Mouse (Mus musculus) heart, embryonic 14.5 days (tissue): Measurements from ENCODE around the gene Polr3b. TPM values are rescaled to one million over a fixed set of nuclear protein-coding genes. Genes with fewer than 3 reads are reported as not detected.
A peak's percentile ranks its signal among the peaks of the same experiment; 100 is the strongest.

Experiments
- ATAC-seq: fragments of 200-750 bp; cut with Nextera tagmentation; 2 replicates; pipeline ENCODE4 v1.8.0; 2017; ENCODE audit warnings: low read depth, moderate TSS enrichment; ENCODE audit not compliant: insufficient number of reproducible peaks, insufficient read depth, low FRiP score
- H3K27ac ChIP-seq, 2 experiments: fragments of 200-500 bp in 1 of 2; fragments of 300-500 bp in 1 of 2; sonication (generic) in 1 of 2; replicated peaks in 1 of 2; 2 replicates each; pipeline ENCODE4 v1.5.1; 2012 to 2014; ENCODE audit warnings: low read depth in 2 of 2, low read length in 2 of 2, control low read depth in 1 of 2, mild to moderate bottlenecking in 1 of 2, mixed read lengths in 1 of 2; ENCODE audit not compliant: control insufficient read depth in 1 of 2, insufficient read depth in 1 of 2
- H3K27me3 ChIP-seq: fragments of 300-500 bp; sonication (generic); 2 replicates; pipeline ENCODE4 v1.6.1; 2014; ENCODE audit warnings: mild to moderate bottlenecking, low read length, control low read depth; ENCODE audit not compliant: control insufficient read depth, insufficient read depth
- H3K36me3 ChIP-seq: fragments of 300-500 bp; sonication (generic); 2 replicates; pipeline ENCODE4 v1.6.1; 2014; ENCODE audit warnings: mild to moderate bottlenecking, control low read depth, low read length, mixed read lengths; ENCODE audit not compliant: control insufficient read depth, insufficient read depth
- H3K4me1 ChIP-seq, 2 experiments: fragments of 200-500 bp in 1 of 2; fragments of 300-500 bp in 1 of 2; sonication (generic) in 1 of 2; 2 replicates each; pipeline ENCODE4 v1.6.1; 2012 to 2014; ENCODE audit warnings: low read length in 2 of 2, control low read depth in 1 of 2, mixed read lengths in 1 of 2; ENCODE audit not compliant: control insufficient read depth in 2 of 2, insufficient read depth in 2 of 2
- H3K4me2 ChIP-seq: fragments of 300-500 bp; sonication (generic); 2 replicates; pipeline ENCODE4 v1.6.1; 2014; ENCODE audit warnings: mild to moderate bottlenecking, low read length
- H3K4me3 ChIP-seq, 2 experiments: fragments of 200-500 bp in 1 of 2; fragments of 300-500 bp in 1 of 2; sonication (generic) in 1 of 2; 2 replicates each; pipeline ENCODE4 v1.5.1; 2012 to 2014; ENCODE audit warnings: low read length in 2 of 2, mild to moderate bottlenecking in 2 of 2, control low read depth in 1 of 2, low read depth in 1 of 2, moderate library complexity in 1 of 2; ENCODE audit not compliant: control insufficient read depth in 1 of 2, insufficient read depth in 1 of 2
- H3K9ac ChIP-seq: fragments of 300-500 bp; sonication (generic); 2 replicates; pipeline ENCODE4 v1.6.1; 2014; ENCODE audit warnings: mild to moderate bottlenecking, low read length
- H3K9me3 ChIP-seq: fragments of 300-500 bp; sonication (generic); 2 replicates; pipeline ENCODE4 v1.6.1; 2016; ENCODE audit warnings: low read length, control low read depth; ENCODE audit not compliant: control insufficient read depth
- WGBS: fragments of 180-500 bp; shearing (Covaris S2); extraction: QIAGEN DNeasy Blood & Tissue Kit; methylation state at CpG from one replicate; pipeline ENCODE4 v1.1.7; 2014; 5-methylcytosine and 5-hydroxymethylcytosine counted together
- polyA plus RNA-seq: library from polyadenylated mRNA; unstranded; fragments of >200 nt; fragmentation: Nextera tagmentation; extraction: Ambion mirVana; gene quantifications from 2 replicates; pipeline ENCODE4 v1.2.1, GENCODE M21; 2014

The Polr3b gene
- polyA plus RNA-seq, 1 experiment from 2014 or later: 12.9 TPM

- H3K27me3 ChIP-seq: no peaks in the 10 kb centered on the region
- WGBS: 52% methylated on average over 3 of the region's 3 CpGs
Observed at GRCm38 (mm10) chr10:84610783-84611182, 11.3 kb upstream of the Polr3b start.

GRCm38 (mm10) chr10:84611664-84612063 is 10.4 kb upstream of the Polr3b start:
- Histone ChIP-seq H3K4me1 (peaks cover 21 to 37% of the 10 kb centered on the region in 2 experiments), H3K9ac (no peak overlapping the region), H3K27me3 (no peaks in the 10 kb centered on the region), H3K36me3 (peaks cover 12% of the 10 kb centered on the region), H3K9me3 (no peaks in the 10 kb centered on the region), H3K4me3 (no peak overlapping the region), H3K27ac (peak overlapping the region; percentile 65 to 89), H3K4me2 (peak overlapping the region; percentile 22; the same call in 1 of the 2 replicates)
- ATAC-seq: no peak
- 17% methylated on average over 3 of the region's 3 CpGs for WGBS

More at GRCm38 (mm10) chr10:84610783-84611182, 11.3 kb upstream of the Polr3b start:
- Histone ChIP-seq H3K4me1 (peaks cover 21 to 37% of the 10 kb centered on the region in 2 experiments), H3K9ac (peak overlapping the region; percentile 18; the same call in 1 of the 2 replicates), H3K4me2 (no peak overlapping the region; the same call in 1 of the 2 replicates), H3K27ac (peak overlapping the region; percentile 76 to 89), H3K36me3 (peaks cover 15% of the 10 kb centered on the region), H3K9me3 (no peaks in the 10 kb centered on the region), H3K4me3 (no peak overlapping the region)
- no peak for ATAC-seq

- H3K27ac ChIP-seq: peak overlapping the region; percentile 65 to 89
- peaks cover 11% of the 10 kb centered on the region for H3K36me3 ChIP-seq
- ATAC-seq: no peak
- no peak overlapping the region for H3K4me2 ChIP-seq
- 74% methylated on average over 2 of the region's 2 CpGs for WGBS
- no peak overlapping the region for H3K4me3 ChIP-seq
- no peaks in the 10 kb centered on the region for H3K9me3 ChIP-seq
- H3K4me1 ChIP-seq: peaks cover 21 to 37% of the 10 kb centered on the region in 2 experiments
- no peak overlapping the region for H3K9ac ChIP-seq
- no peaks in the 10 kb centered on the region for H3K27me3 ChIP-seq
Observed at GRCm38 (mm10) chr10:84612281-84612680, 9.8 kb upstream of the Polr3b start.

DNA sequence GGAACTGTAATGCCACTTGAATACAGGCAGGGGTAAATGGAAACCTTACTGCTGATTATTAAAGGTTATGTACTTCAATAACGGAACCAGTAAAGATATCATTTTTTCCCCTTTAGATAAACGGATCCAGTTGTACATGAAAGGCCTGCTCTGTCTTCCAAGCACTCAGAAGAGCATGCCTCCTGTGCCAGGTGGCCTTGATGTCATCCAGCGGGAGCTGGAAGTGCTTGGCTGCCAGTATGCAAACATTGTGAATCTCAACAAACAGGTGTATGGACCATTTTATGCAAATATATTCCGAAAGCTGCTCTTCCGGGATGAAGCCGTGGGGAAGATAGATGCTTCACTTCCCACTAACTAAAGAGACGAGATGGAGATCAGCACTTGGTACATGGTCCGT is 8.7 kb upstream of the Polr3b start:
- Histone ChIP-seq H3K4me2 (no peak overlapping the region), H3K4me3 (no peak overlapping the region), H3K27me3 (no peaks in the 10 kb centered on the region), H3K9me3 (no peaks in the 10 kb centered on the region), H3K4me1 (peaks cover 21 to 37% of the 10 kb centered on the region in 2 experiments), H3K36me3 (peaks cover 10% of the 10 kb centered on the region), H3K9ac (no peak overlapping the region), H3K27ac (no peak overlapping the region)
- no peak for ATAC-seq
- WGBS: 70% methylated on average over 8 of the region's 8 CpGs

DNA sequence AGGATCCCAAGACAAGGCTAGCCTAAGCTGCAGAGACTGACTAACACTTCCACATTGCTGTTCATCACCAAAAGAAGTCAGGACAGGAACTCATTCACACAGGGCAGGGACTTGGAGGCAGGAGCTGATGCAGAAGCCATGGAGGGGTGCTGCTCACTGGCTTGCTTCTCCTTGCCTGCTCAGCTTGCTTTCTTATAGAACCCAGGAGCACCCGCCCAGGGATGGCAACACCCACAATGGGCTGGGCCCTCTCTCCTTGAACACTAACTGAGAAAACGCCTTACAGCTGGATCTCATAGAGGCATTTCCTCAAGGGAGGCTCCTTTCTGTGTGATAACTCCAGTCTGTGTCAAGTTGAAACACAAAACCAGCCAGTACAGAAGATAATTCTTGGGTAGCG is 7.0 kb upstream of the Polr3b start:
- no peaks in the 10 kb centered on the region for H3K27me3 ChIP-seq
- 65% methylated on average over 3 of the region's 3 CpGs for WGBS

GRCm38 (mm10) chr10:84631182-84631581 is 9.1 kb downstream of the Polr3b start:
- 67% methylated on average over 5 of the region's 5 CpGs for WGBS
- Histone ChIP-seq H3K4me2 (no peak overlapping the region), H3K27me3 (no peaks in the 10 kb centered on the region), H3K9me3 (no peaks in the 10 kb centered on the region), H3K27ac (no peak overlapping the region), H3K36me3 (peaks cover 66% of the 10 kb centered on the region), H3K4me1 (no peaks in the 10 kb centered on the region), H3K9ac (no peak overlapping the region), H3K4me3 (no peak overlapping the region)
- no peak for ATAC-seq

More for the DNA sequence above, 7.0 kb upstream of the Polr3b start:
- no peak for ATAC-seq
- H3K27ac ChIP-seq: no peak overlapping the region; a peak in 2 of 4 replicates
- peaks cover 10% of the 10 kb centered on the region for H3K36me3 ChIP-seq
- H3K4me3 ChIP-seq: no peak overlapping the region
- no peak overlapping the region for H3K9ac ChIP-seq
- H3K4me1 ChIP-seq: peaks cover 15 to 28% of the 10 kb centered on the region in 2 experiments
- no peak overlapping the region for H3K4me2 ChIP-seq
- no peaks in the 10 kb centered on the region for H3K9me3 ChIP-seq

DNA sequence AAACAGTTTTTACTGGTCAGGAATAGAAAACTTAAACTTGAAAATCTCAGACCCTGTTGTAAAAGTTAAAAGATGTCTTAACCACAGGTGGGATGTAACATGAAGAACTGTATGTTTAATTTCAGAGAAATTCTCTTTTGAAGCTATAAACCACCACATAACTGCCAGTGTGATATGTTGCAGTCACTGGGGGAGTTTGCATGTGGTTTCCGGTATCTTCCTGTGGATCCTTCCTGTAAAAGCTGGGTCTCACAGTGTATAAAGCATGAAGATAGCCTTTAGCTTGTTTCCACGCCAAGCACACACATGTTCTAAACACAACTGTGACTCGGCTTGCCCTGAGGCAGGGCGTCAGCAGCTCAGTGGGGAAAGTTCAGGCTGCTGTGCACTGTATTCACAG is 9.9 kb downstream of the Polr3b start:
- Histone ChIP-seq H3K4me1 (no peaks in the 10 kb centered on the region), H3K27ac (no peak overlapping the region), H3K9me3 (no peaks in the 10 kb centered on the region), H3K4me2 (no peak overlapping the region), H3K27me3 (no peaks in the 10 kb centered on the region), H3K36me3 (peaks cover 74% of the 10 kb centered on the region), H3K9ac (no peak overlapping the region), H3K4me3 (no peak overlapping the region)
- ATAC-seq: no peak
- 91% methylated on average over 4 of the region's 4 CpGs for WGBS

- Histone ChIP-seq H3K27me3 (no peaks in the 10 kb centered on the region), H3K9ac (no peak overlapping the region), H3K4me2 (no peak overlapping the region), H3K9me3 (no peaks in the 10 kb centered on the region), H3K4me1 (no peaks in the 10 kb centered on the region), H3K36me3 (peaks cover 84% of the 10 kb centered on the region), H3K4me3 (no peak overlapping the region), H3K27ac (no peak overlapping the region)
- no peak for ATAC-seq
- 87% methylated on average over 10 of the region's 10 CpGs for WGBS
Observed at GRCm38 (mm10) chr10:84636656-84637055, 14.6 kb downstream of the Polr3b start.
